Mouse (Mus musculus) cerebellum, adult 11 months (tissue): ENCODE results near the gene Gosr2.
A peak's percentile ranks its signal among the peaks of the same experiment; 100 is the strongest.

Experiments used
- DNase-seq: peaks from one replicate; pipeline ENCODE4 v3.0.0; 2022

Gene Gosr2

DNA sequence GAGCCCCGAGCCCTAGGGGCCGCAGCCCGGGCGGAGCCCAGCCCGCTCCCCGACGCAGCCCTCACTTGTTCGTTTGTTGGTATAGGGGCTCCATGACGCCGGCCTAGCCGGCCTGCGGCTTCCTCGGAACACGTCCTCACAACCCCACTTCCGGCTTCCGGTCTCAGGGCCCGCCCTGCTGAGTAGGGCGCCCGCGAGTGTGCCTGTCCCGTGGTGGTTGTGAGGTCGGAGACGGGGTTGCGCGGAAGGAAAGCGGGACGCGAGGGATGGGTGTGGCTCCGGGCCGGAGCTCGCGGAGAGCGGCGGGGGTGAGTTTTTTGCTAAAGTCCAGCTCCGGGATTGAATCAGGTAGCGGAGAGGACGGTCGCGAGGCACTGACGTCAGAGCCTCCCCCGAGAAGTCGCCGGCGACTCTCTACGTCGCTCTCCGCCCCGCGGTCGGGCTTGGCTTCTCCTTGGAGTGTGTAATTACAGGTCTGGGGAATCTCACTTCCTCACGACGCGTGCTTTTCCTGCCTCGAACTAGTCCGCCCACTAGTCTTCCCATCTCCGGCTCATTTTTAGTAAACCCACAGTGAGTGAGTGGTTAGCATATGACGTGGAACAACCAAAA is at the start of gene Gosr2:
TSS of gene Gosr2 (minus strand) at position 334 of the 612 bp plus-strand sequence.
- DNase-seq: peak; percentile 82

DNA sequence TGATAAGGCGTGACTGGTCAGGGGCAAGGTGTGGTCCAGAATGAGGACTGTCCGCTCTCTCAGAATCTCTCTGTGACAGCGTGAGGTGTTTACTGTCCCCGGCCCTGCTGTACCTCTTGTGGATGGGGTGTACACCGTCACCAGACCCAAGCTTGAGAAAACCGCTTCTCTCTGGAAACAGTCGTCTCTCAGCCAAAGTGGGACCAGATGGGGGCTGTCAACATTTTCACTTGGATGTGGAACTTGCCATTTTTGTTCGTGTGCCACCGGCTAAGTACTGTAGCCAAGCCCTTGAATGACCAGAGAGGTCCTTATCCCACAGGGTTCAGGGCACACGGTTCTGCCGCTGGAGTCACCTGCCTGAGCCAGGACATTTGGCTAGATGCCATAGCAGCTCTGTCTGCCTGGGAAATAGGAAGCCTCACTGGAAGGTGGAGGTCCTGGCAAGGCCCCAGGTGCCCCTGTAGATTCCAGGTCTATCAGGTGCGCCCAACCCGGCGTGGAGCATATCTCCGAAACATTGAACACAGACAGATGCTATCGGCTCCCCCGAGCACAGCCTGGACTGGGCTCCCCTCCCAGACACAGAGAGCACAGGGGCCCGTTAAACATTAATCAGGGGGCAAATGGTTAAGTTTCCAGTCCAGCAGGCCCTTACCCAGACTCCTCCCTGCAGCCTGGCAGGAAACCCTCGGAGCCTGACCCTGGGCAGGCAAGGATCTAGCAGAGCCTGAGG is 37.5 kb upstream of the Gosr2 start:
- DNase-seq: no peak

- DNase-seq: no peak
Observed at GRCm38 (mm10) chr11:103734411-103735045, 36.8 kb upstream of the Gosr2 start.

- no peak for DNase-seq
Observed at GRCm38 (mm10) chr11:103733961-103734360, 36.3 kb upstream of the Gosr2 start.

- DNase-seq: no peak
Observed at GRCm38 (mm10) chr11:103733069-103733468, 35.4 kb upstream of the Gosr2 start.

- no peak for DNase-seq
Observed at GRCm38 (mm10) chr11:103732306-103732705, 34.6 kb upstream of the Gosr2 start.

DNA sequence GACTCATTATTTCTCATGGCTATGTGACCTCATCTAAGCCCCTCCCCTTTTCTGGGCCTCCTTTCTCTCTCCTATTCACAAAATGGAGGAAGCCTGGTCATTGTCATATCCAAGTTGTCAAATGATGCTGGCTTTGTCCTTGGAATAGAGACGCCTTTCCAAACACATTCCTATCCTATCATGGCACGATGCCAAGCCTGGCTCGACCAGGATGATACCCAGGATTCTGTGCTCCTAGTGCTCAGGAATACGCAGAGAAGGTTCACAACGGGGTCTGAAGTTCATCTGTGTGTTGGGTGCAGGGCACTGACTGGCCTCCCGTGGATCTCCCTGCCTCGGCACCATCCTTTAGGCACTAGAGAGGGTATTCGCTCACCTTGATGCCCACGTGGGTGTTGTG is 33.9 kb upstream of the Gosr2 start:
- DNase-seq: no peak

- DNase-seq: no peak
Observed at GRCm38 (mm10) chr11:103729282-103729985, 31.7 kb upstream of the Gosr2 start.

DNA sequence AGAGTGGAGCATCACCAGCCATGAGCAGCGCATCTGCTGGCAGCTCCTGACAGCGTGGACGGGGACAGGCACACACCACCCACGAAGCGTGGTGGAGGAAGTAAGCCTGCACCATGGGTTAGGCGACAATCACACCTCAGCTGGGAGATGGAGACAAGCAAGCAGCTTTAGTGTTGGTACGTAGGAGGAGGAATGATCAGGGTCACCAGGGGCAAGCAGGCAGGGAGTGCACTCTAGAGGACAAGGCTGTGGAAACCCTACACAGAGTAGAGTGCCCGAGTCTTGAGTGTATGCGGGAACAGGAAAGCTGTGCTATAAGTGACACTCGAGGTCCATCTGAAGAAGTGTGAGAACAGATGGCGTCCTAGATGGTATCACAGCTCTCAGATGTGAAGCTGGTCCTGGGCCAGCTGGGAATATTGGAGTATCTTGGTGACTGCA is 26.7 kb upstream of the Gosr2 start:
- no peak for DNase-seq

DNA sequence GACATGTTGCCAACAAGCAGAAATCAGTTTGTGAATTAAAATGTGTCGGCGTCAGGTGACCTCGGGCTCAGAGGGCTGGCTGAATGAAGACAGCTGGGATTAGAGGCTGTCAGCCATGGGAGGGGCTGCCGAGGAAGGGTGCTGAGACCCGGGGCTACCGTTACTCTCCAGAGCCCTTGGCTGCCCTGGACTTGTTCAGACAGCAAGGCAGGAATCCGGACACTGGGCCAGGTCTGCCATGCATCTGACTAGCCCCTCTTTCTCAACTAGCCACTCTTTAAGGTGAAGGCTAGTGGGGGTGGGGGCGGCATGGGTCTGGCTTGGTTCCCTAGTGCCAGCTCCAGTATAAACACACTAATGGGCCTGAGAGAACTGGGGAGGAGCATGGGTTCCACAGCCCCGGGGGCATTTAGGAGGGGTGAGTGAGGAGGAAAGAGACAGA is 24.4 kb upstream of the Gosr2 start:
- peak; percentile 18 for DNase-seq

GRCm38 (mm10) chr11:103721468-103722039 is 23.9 kb upstream of the Gosr2 start:
- peak; percentile 27 for DNase-seq

DNA sequence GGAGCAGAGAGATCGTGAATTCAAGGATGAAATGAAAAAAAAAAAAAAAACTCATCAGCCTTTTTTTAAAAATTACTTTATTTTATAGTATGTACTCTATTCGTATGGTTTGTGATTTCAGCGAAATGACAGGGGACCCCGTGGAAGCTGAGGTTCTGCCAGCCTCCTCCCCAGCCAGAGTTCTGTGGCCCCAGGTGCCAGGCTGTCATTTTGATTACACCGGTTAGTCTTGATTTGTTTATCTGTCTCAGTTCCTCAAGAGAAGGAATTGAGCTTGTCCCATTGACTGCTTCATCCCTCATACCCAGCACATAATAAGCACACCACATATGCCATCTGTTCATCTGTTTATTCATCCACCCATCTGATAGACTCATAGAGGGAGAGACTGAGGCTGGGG is 21.7 kb upstream of the Gosr2 start:
- DNase-seq: no peak

GRCm38 (mm10) chr11:103716971-103717370 is 19.3 kb upstream of the Gosr2 start:
- DNase-seq: no peak

GRCm38 (mm10) chr11:103714074-103714473 is 16.4 kb upstream of the Gosr2 start:
- no peak for DNase-seq

DNA sequence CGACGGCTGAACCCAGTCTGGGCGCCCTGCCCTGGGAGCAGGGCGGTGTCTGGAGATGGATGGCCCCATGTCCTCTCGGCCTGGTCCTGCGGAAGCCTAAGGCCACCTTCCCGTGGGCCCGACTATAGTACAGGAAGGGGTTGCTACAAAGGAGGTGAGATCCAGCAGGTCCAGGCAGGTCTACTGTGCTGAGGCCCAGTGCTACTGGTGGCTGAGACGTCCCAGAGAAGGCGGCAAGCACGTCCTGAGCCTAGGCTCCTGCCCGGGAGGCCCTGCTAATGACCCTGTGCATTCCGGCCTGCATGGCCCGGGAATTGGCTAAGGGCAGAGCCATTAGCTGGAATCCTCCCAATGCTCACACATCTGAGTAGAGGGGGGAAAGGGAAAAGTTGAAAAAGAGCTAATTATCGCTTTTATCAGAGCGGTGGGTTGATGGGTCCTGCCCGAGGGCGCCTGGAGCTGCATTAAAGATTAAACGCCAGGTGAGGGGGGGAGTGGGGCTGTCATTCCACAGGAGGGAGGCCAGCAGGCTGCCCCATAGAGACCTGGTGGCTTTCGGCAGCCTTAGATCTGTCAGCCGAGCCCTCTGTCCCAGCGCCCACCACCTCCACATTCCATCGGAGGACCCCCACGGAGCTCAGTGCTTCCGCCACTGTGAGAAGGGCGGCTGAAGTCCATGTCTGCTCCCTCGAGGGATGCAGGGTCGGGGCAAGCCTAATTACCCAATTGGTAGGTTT is 14.3 kb upstream of the Gosr2 start:
- no peak for DNase-seq

- DNase-seq: no peak
Observed at GRCm38 (mm10) chr11:103709982-103710381, 12.3 kb upstream of the Gosr2 start.

DNA sequence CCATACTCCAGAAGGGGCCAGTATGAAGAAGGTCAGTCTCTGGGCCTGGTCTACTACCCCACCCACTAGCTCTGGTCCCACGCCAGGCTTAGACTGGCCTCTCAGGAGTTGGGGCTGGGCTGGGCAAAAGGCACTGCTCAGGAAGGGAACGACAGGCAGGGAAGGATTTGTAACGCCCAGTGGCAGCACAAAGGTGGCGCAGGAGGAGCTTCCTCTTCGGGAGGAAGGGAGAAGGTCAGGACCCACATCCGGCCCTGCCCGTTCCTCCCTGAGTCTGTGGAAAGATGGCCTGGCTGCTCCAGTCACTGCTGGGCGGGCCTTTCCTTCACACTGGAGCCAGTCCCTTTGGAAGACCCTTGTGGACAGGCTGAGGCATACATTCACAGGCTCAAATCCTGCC is 9.3 kb upstream of the Gosr2 start:
- no peak for DNase-seq

- no peak for DNase-seq
Observed at GRCm38 (mm10) chr11:103698226-103698625, 528 bp upstream of the Gosr2 start.

DNA sequence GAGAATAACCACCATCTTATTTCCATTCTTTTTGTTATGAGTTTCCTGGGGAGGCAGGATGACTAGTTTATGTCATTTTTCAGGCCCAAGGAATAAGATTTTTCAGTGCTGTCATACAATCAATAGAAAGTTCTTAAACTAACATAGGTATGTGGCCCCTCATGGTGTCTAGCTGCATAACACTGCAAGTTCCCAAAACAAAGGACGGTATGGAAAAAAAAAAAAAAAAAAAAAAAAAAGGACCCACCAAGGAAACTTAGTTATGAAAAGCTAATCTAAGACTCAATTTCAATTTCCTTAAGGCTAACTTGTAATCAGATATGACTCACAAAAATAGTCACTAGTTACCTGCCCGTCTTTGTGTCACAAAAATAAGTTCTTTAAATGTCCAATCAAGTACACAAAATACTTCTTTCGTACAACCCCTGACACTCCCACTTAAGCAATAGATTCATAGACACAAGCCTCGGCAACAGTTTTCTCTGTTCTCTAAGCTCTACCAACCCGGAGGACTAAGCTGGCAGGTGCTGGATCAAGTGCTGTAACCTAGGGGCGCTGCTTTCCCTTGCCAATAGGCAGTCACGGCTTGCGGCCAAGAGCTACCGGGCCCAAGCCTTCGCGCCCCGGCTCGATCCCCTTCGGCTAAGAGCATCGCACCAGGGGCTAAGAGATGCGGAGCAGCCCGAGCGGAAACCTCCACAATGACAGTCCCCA is 690 bp downstream of the Gosr2 start:
- DNase-seq: no peak

DNA sequence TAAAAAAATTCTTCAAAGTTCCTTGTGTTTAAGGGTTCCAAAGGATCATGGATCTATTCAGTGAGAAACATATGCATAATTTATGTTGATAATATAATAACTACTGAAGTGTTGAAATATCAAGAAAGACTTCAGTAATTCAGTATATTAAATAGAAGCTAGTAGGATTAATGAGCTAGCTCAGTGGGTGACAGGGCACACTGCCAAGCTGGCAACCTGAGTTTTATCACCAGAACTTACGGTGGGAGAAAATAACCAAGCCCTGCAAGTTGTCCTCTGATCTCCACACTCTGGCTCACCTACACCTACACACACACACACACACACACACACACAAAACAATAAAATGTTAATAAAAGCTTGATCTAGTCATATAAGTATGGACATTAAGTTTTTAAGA is 4.5 kb downstream of the Gosr2 start:
- no peak for DNase-seq

DNA sequence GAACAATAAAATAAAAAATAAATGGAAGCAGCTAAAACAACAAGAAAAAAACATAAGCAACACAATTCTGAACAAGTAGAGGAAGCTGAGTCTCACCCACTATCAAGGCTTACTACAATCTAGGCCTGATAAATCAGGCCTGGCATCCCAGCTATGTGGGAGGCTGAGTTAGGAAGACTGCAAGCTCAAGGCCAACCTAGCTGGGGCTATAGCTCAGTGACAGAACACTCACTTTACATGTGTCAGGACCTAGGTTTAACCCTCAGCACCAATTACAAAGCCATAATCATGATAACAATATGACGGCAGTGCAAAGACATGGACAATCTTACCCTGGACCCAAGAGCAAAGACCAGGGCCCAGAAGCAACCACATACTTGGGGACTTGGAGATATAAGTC is 6.7 kb downstream of the Gosr2 start:
- DNase-seq: no peak

DNA sequence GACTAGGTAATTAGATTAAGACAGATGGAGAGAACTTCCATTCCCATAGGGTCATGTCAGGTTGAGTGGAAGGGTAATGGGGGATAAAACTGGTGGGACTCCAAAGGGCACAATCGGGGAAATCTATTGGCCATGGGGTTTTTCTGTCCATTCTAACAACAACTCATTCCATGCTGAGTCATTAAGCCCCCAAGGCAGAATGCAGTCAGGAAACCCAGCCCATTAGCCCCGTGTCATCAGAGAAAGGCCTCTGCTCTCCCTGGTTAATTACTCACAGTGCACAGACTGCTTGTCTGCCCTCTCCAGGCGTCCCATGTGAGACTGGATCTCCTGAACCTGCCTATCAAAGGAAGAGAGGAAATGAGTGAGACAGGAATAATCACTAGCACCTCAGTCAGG is 8.7 kb downstream of the Gosr2 start:
- no peak for DNase-seq
